In the genomic region with DNA sequence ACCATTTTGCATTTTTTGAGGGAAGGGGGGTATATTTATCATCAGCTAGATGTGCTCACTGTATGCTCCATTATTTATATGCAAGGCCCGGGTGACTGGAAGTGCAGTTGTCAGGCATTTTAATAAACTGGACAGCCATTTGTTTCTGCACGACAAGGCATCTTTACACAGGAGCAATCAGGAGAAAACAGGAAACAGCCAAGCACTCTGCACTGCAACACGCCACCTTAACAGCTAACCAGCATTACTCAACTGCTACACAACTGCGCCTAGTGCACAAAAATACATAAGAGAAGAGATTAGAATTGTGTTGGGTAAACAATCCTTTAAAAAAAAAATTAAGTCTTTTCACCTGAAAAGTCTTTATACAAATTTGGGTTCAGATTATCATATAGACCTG, we compare ENCODE assay signal across 9 mouse cellular contexts. TPM values are rescaled to one million over a fixed set of nuclear protein-coding genes. Genes with fewer than 3 reads are reported as not detected.
A peak's percentile ranks its signal among the peaks of the same experiment; 100 is the strongest.
DNase-seq lines count a peak whose midpoint lies in the region; ATAC-seq and TF ChIP-seq lines count a peak whose summit lies in the region.
"Had no signal": no experiment of that assay in that cellular context is flagged by ENCODE, and none has a peak within 500 bp of the region (broad histone marks: within the 10 kb centered on the region; RNA-seq: fewer than 3 reads in every experiment).

No protein-coding gene starts in this region.

- H3K4me2 ChIP-seq in heart, embryonic 11.5 days = peak overlapping the region; percentile 78
- H3K4me2 ChIP-seq in hindbrain, embryonic 12.5 days (replicated peaks) = peak overlapping the region; percentile 64

- H3K9ac ChIP-seq in heart, embryonic 11.5 days (ENCODE audit: low read depth, low read length) = no peak overlapping the region
- no peak overlapping the region for H3K9ac ChIP-seq in hindbrain, embryonic 12.5 days

- DNase-seq in heart, postnatal 36 days = no peak
- no peak for DNase-seq in c-Kit-positive CD71-positive TER-119-positive erythroid progenitor cells, embryonic 14.5 days (ENCODE audit: low spot score)
- no peak for DNase-seq in frontal cortex, postnatal 10 days (ENCODE audit: low spot score in 2 of 2)
- DNase-seq in cerebellum, postnatal 36 days = no peak
- DNase-seq: kidney, adult 8-10 months had no signal

- peaks cover 15% of the 10 kb centered on the region for H3K4me1 ChIP-seq in heart, embryonic 11.5 days (ENCODE audit: control insufficient read depth, insufficient read depth, low read length)
- H3K4me1 ChIP-seq in E14TG2a.4 (replicated peaks; ENCODE audit: low read depth, low read length) = peaks cover 42% of the 10 kb centered on the region
- peaks cover 25% of the 10 kb centered on the region for H3K4me1 ChIP-seq in hindbrain, embryonic 12.5 days

- H3K4me3 ChIP-seq in heart, embryonic 11.5 days (ENCODE audit: low read depth, low read length) = peak overlapping the region; percentile 90; the same call in 1 of the 2 replicates
- H3K4me3 ChIP-seq in E14TG2a.4 (replicated peaks; ENCODE audit: low read length) (peak overlapping the region; percentile 98), macrophage (ENCODE audit: inconsistent target) (peak overlapping the region; percentile 92)
- no peak overlapping the region for H3K4me3 ChIP-seq in hindbrain, embryonic 12.5 days

- no peak for ATAC-seq in heart, embryonic 11.5 days (replicated peaks; ENCODE audit: insufficient number of reproducible peaks, low FRiP score, low TSS enrichment)
- ATAC-seq in hindbrain, embryonic 12.5 days (ENCODE audit: low FRiP score) = no peak

- no peaks in the 10 kb centered on the region for H3K9me3 ChIP-seq in heart, embryonic 11.5 days (replicated peaks; ENCODE audit: control insufficient read depth, low read length)
- H3K9me3 ChIP-seq in E14TG2a.4 (ENCODE audit: low read length) = no peaks in the 10 kb centered on the region
- H3K9me3 ChIP-seq in hindbrain, embryonic 12.5 days (replicated peaks) = no peaks in the 10 kb centered on the region

- TF ChIP-seq CTCF in E14TG2a.4 (conservative IDR thresholded peaks at IDR 0.05; ENCODE audit: low read length) = no peak

- H3K79me2 ChIP-seq in macrophage (ENCODE audit: inconsistent target) = peaks cover 84% of the 10 kb centered on the region

- intact Hi-C loops in heart, postnatal 36 days (cut with DNase I) = loop anchor here (5.0 kb wide), 1 partner anchor 38 kb away; no protein-coding TSS in a partner anchor

- 59% methylated on average over 4 of the region's 4 CpGs for WGBS in heart, embryonic 11.5 days (ENCODE audit: insufficient replicate concordance)
- WGBS in hindbrain, embryonic 12.5 days = 66% methylated on average over 4 of the region's 4 CpGs
- WGBS in macrophage (ENCODE audit: missing documents) = 3% methylated on average over 4 of the region's 4 CpGs

- no peak overlapping the region for H3K27ac ChIP-seq in heart, embryonic 11.5 days (ENCODE audit: low read depth, low read length)
- H3K27ac ChIP-seq in hindbrain, embryonic 12.5 days = no peak overlapping the region
- H3K27ac ChIP-seq in macrophage = peak overlapping the region; percentile 84

- H3K36me3 ChIP-seq in heart, embryonic 11.5 days (ENCODE audit: control insufficient read depth, insufficient read depth, low read length) = peaks cover 5% of the 10 kb centered on the region
- H3K36me3 ChIP-seq in E14TG2a.4 (ENCODE audit: insufficient read depth, low read length) (peaks cover 69% of the 10 kb centered on the region), macrophage (ENCODE audit: inconsistent target) (0 out of 2 replicates have a peak, but pooled peaks cover 8% of the 10 kb centered on the region)
- peaks cover 26% of the 10 kb centered on the region for H3K36me3 ChIP-seq in hindbrain, embryonic 12.5 days

- H3K27me3 ChIP-seq in heart, embryonic 11.5 days (ENCODE audit: control insufficient read depth, insufficient read depth, low read length) = no peaks in the 10 kb centered on the region
- no peaks in the 10 kb centered on the region for H3K27me3 ChIP-seq in E14TG2a.4 (ENCODE audit: insufficient read depth, low read length)
- no peaks in the 10 kb centered on the region for H3K27me3 ChIP-seq in hindbrain, embryonic 12.5 days

RNA-seq across cellular contexts. Expression of a gene that starts 2.2 kb away (rescaled TPM):
- polyA plus RNA-seq in heart, embryonic 11.5 days (2014; fragmentation: Nextera tagmentation; extraction: Ambion mirVana) = 29.3 and 35.8 TPM in 2 replicates
- 10 to 100 TPM; 30.3 to 33.5 TPM for total RNA-seq in heart, postnatal 36 days (2021)
- 43.3 and 47.6 TPM in 2 replicates for polyA plus RNA-seq in hindbrain, embryonic 12.5 days (2016; fragmentation: Nextera tagmentation; extraction: Ambion mirVana)
- 100 to 1,000 TPM in 12 of 26 experiments, 10 to 100 TPM in 14; 23.7 to 296 (median 94.4) TPM for total RNA-seq in macrophage (2018; cell fraction: chromatin; rRNA removed)
- 100 to 1,000 TPM in 24 of 26 experiments, 10 to 100 TPM in 2; 90.2 to 220 (median 154) TPM for total RNA-seq in macrophage (2018; cell fraction: cytosol; rRNA removed)
- total RNA-seq in macrophage (2018; cell fraction: nucleus; rRNA removed) = 100 to 1,000 TPM in 22 of 26 experiments, 10 to 100 TPM in 4; 26.4 to 272 (median 148) TPM
- 105 to 174 TPM (median 118 TPM) in 3 replicates for polyA plus RNA-seq in macrophage (2018)

RNA-seq across cellular contexts. Expression of a gene that starts 2.8 kb away (rescaled TPM):
- 577 and 621 TPM in 2 replicates for polyA plus RNA-seq in heart, embryonic 11.5 days (2014; fragmentation: Nextera tagmentation; extraction: Ambion mirVana)
- total RNA-seq in heart, postnatal 36 days (2021) = 100 to 1,000 TPM in 1 of 2 experiments, 10 to 100 TPM in 1; 94.5 to 116 TPM
- 822 and 828 TPM in 2 replicates for polyA plus RNA-seq in hindbrain, embryonic 12.5 days (2016; fragmentation: Nextera tagmentation; extraction: Ambion mirVana)
- total RNA-seq in macrophage (2018; cell fraction: chromatin; rRNA removed) = 1,000 to 10,000 TPM in 1 of 26 experiments, 100 to 1,000 TPM in 25; 145 to 1,072 (median 478) TPM
- 100 to 1,000 TPM; 106 to 202 (median 158) TPM for total RNA-seq in macrophage (2018; cell fraction: cytosol; rRNA removed)
- 100 to 1,000 TPM; 151 to 994 (median 359) TPM for total RNA-seq in macrophage (2018; cell fraction: nucleus; rRNA removed)
- 176 to 306 TPM (median 187 TPM) in 3 replicates for polyA plus RNA-seq in macrophage (2018)

RNA-seq across cellular contexts. Expression of a gene that starts 6.8 kb away (rescaled TPM):
- 83.2 and 89.0 TPM in 2 replicates for polyA plus RNA-seq in heart, embryonic 11.5 days (2014; fragmentation: Nextera tagmentation; extraction: Ambion mirVana)
- total RNA-seq in heart, postnatal 36 days (2021) = 10 to 100 TPM; 29.5 to 34.9 TPM
- 82.3 and 82.9 TPM in 2 replicates for polyA plus RNA-seq in hindbrain, embryonic 12.5 days (2016; fragmentation: Nextera tagmentation; extraction: Ambion mirVana)
- 10 to 100 TPM in 25 of 26 experiments, 1 to 10 TPM in 1; 8.9 to 67.5 (median 36.3) TPM for total RNA-seq in macrophage (2018; cell fraction: chromatin; rRNA removed)
- 10 to 100 TPM; 11.3 to 25.6 (median 19.8) TPM for total RNA-seq in macrophage (2018; cell fraction: cytosol; rRNA removed)
- total RNA-seq in macrophage (2018; cell fraction: nucleus; rRNA removed) = 10 to 100 TPM; 13.7 to 59.6 (median 24.8) TPM
- 19.8 to 25.1 TPM (median 21.8 TPM) in 3 replicates for polyA plus RNA-seq in macrophage (2018)

RNA-seq across cellular contexts. Expression of a gene that starts 7.0 kb away (rescaled TPM):
- 58.5 and 60.4 TPM in 2 replicates for polyA plus RNA-seq in heart, embryonic 11.5 days (2014; fragmentation: Nextera tagmentation; extraction: Ambion mirVana)
- 10 to 100 TPM; 40.0 to 41.1 TPM for total RNA-seq in heart, postnatal 36 days (2021)
- 56.1 and 64.9 TPM in 2 replicates for polyA plus RNA-seq in hindbrain, embryonic 12.5 days (2016; fragmentation: Nextera tagmentation; extraction: Ambion mirVana)
- total RNA-seq in macrophage (2018; cell fraction: chromatin; rRNA removed) = 10 to 100 TPM in 10 of 26 experiments, 1 to 10 TPM in 16; 1.5 to 20.7 (median 6.8) TPM
- total RNA-seq in macrophage (2018; cell fraction: cytosol; rRNA removed) = 10 to 100 TPM; 10.5 to 17.5 (median 13.8) TPM
- 10 to 100 TPM in 11 of 26 experiments, 1 to 10 TPM in 15; 2.5 to 24.4 (median 8.3) TPM for total RNA-seq in macrophage (2018; cell fraction: nucleus; rRNA removed)
- polyA plus RNA-seq in macrophage (2018) = 12.5 to 17.0 TPM (median 16.0 TPM) in 3 replicates

RNA-seq across cellular contexts. Expression of a gene that starts 22.2 kb away (rescaled TPM):
- polyA plus RNA-seq in heart, embryonic 11.5 days (2014; fragmentation: Nextera tagmentation; extraction: Ambion mirVana) = 15.9 and 16.1 TPM in 2 replicates
- total RNA-seq in heart, postnatal 36 days (2021) = 10 to 100 TPM; 18.1 to 21.1 TPM
- 95.0 and 105 TPM in 2 replicates for polyA plus RNA-seq in hindbrain, embryonic 12.5 days (2016; fragmentation: Nextera tagmentation; extraction: Ambion mirVana)
- 1 to 10 TPM in 1 of 26 experiments, not detected in 25; 5.3 TPM for total RNA-seq in macrophage (2018; cell fraction: chromatin; rRNA removed)
- total RNA-seq in macrophage (2018; cell fraction: cytosol; rRNA removed) = under 1 TPM in 9 of 26 experiments, not detected in 17; 0.07 to 0.22 (median 0.09) TPM
- total RNA-seq in macrophage (2018; cell fraction: nucleus; rRNA removed) = 1 to 10 TPM in 1 of 26 experiments, not detected in 25; 2.3 TPM
- not detected in 3 replicates for polyA plus RNA-seq in macrophage (2018)
